Mouse (Mus musculus) olfactory bulb, adult 2 months (tissue): Measurements from ENCODE around the gene Pcgf2.

Experiments used
- CTCF ChIP-seq: fragments of 200-500 bp; IDR thresholded peaks from 2 replicates; pipeline ENCODE4 v1.5.1; 2012; ENCODE audit warnings: low read depth, mild to moderate bottlenecking, low read length, moderate library complexity; ENCODE audit not compliant: insufficient read depth
- POLR2A ChIP-seq: fragments of 200-500 bp; IDR thresholded peaks from 2 replicates; pipeline ENCODE4 v1.6.1; 2012; ENCODE audit warnings: mild to moderate bottlenecking, low read depth, low read length, moderate library complexity; ENCODE audit not compliant: insufficient read depth

- no peak for TF ChIP-seq CTCF
- no peak for TF ChIP-seq POLR2A
Observed at GRCm38 (mm10) chr11:97742157-97742556, 41.9 kb upstream of the Pcgf2 start.
